Mouse (Mus musculus) splenic B cell, adult 2 months (primary cell): ENCODE results near the gene Rbmxl1.
"Not testable (repeated sequence)": the region's sequence is repeated elsewhere in the genome, so short reads cannot be mapped to it uniquely, and the experiment has no call there.

Experiments used
- DNase-seq: peaks from one replicate; pipeline ENCODE4 v3.0.0-alpha.2; 2011; ENCODE audit warnings: low read depth, low spot score
- H3K27me3 ChIP-seq: 2 replicates; pipeline ENCODE4 v1.6.1; 2012; ENCODE audit warnings: mild to moderate bottlenecking, low read length, moderate library complexity, mixed read lengths; ENCODE audit not compliant: control insufficient read depth, poor library complexity, insufficient read depth, severe bottlenecking
- H3K36me3 ChIP-seq: 2 replicates; pipeline ENCODE4 v1.6.1; 2012; ENCODE audit warnings: mild to moderate bottlenecking, low read length, moderate library complexity, mixed read lengths; ENCODE audit not compliant: control insufficient read depth, poor library complexity, insufficient read depth, severe bottlenecking

Rbmxl1 gene

DNA sequence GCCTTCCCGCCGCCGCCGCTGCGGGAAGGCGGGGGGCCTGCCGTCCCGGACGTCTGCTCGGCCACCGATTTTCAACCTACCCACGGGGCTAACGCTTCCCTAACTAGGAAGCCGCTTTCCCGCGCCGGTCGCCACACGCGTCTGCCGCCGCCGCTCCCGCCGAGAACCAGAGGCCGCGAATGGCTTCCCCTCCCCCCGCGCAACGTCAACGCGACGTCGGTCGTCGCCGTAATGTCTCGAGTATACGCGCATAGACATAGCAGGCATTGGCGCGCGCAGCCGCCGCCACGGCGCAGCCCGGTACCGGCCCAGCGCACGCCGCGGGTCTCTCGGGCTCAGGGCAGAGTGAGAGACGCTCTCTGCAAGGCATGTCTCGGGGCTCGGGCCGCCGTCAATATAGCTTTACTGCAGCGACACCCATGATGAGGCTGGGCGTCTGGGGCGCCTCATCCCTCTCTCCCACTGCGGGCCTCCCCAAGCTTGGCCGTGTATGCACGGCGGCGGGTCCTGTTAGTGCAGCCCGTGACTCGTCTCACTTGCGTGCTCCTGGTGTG lies at the start of gene Rbmxl1:
TSS of gene Rbmxl1 (minus strand) at position 180 of the 554 bp plus-strand sequence.
- no peaks in the 10 kb centered on the region for H3K27me3 ChIP-seq
- peak; percentile 94 for DNase-seq
- no peaks in the 10 kb centered on the region; the same call in 1 of the 2 replicates for H3K36me3 ChIP-seq

DNA sequence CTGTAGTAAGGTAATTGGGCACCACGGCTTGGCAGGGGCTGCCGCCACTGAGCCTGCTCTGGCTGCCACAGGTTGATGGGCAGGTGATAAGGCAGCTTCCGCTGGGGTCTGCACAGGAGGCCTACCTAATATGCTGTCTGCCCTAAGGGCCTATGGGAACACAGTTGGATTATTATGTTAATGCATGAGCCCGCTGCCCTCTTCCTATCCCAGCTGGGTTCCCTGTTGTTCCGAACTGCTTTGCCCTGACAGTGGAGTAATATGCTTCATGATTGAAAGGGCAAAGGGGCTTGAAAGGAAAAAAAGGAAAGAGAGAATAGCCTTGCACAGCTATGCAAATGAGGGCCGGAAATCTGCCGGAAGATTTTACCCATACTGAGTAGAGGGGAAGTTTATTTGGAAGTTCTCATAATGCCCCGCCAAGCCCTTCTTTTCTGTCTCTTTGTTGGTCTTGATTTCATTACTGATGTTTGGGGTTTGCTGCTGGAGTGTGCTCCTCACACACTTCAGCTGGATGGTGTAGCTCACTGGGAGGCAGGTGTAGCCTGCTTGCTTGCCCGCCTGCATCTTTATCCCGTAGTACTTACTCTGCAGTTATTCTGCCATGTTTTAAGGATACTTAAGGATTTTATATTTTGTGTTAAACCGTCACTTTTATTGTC lies 48.2 kb upstream of the Rbmxl1 start:
- Histone ChIP-seq H3K36me3 (0 out of 2 replicates have a peak, but pooled peaks cover 2% of the 10 kb centered on the region), H3K27me3 (no peaks in the 10 kb centered on the region)
- DNase-seq = no peak

DNA sequence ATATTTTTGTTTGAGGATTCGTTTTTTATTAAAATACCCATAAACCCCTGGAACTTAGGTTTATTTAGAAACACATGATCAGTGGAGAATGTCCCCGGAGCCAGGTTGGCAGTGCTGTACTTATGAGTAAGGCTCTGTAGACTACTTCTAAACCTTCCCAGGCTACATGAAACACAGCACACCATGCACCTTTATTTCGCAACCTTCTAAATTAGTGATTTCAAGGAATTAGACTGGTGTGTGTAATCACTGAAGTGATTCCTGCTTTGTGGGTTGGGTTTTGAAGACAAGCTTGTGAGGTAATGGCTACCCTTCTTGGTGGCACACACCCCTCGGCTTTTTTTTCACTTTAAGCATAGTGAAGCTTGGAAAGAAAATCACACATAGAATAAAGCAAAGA lies 47.1 kb upstream of the Rbmxl1 start:
- Histone ChIP-seq H3K36me3 (0 out of 2 replicates have a peak, but pooled peaks cover 2% of the 10 kb centered on the region), H3K27me3 (no peaks in the 10 kb centered on the region)
- no peak for DNase-seq

DNA sequence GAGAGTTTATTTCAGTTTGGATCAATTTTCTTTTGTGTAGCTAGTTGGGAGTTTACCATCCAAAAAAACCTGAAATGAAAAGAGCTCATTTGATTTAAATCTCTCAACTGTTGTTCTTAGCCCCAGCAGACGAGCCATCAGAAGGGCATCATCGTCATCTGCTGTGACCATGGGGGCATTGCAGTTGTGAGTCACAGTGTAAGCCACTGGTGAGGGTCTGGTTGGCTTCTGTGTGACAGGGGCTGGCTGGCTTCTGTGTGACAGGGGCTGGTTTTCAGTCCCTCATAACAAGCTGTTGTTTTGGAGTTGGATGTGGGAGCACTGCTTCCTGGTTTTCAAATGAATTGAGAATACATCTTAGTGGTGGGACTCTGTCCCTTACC lies 42.0 kb upstream of the Rbmxl1 start:
- Histone ChIP-seq H3K36me3 (0 out of 2 replicates have a peak, but pooled peaks cover 2% of the 10 kb centered on the region), H3K27me3 (no peaks in the 10 kb centered on the region)
- DNase-seq = no peak

DNA sequence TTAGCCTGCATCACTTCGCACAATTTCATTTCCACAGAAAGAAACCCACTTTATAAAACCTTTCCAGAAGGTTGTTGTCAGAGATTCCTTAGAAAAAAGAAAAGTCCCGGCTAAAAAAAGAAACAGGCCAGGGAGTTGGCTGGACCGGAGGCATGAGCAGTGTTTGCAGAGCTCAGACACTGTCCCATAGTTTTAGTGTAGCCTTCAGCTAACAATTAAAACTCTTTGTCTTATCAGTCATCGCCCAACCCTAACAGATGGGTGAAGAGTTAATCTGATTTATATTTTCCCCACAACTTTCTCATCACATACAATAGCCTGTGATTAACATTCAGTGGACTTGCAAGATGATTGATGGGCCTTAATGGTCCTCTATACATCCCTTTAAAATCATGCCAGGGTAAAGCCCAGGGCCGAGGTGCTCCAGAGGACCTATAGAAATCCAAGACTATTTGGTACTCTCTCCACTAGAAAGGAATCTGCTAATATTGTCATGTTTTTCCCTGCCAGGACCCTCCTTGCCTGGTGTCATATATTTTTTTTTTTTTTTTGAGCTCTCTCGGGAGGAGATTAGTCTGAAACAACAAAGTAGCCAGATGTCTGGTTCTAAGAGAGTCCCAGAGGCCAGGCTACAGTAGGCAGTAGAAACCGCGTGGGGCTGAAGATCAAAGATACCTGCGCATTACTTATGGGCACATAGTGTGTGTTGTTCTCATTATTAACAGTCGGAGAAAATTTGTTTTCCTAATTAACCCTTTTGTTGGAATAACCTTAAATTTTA lies 41.5 kb upstream of the Rbmxl1 start:
- no peaks in the 10 kb centered on the region for H3K27me3 ChIP-seq
- 0 out of 2 replicates have a peak, but pooled peaks cover 2% of the 10 kb centered on the region for H3K36me3 ChIP-seq
- DNase-seq = no peak

DNA sequence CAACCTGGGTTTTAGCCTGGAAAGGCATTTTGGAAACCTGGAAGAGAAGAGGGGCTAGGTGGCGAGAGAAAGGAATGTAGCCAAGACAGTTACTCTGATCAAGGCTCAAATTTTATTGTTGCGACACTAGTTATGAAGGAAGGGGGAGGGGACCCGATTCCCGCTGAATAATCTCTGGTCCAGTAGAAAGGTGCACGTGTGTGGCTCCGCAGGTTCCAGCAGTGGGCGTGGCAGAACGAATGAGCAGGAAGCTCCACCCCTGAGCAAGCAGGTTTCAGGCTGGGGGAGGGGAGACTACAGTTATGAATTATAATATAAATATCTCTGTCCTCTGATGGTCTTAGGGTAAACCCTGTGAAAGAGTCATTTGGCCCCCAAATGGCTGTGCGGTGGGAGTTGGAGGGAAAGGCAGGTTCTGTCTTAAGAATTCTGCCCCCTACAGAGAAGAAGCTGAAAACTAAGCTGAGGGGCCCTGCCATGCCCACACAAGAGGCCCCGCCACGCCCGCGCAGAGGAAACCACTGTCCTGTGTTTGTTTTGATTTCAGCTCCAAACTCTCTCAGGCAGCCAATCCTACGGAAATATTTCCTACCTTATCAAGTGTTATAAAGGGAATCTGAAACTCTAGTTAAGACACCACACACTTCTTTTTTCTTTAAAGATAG lies 36.6 kb upstream of the Rbmxl1 start:
- not testable (repeated sequence) for H3K36me3 ChIP-seq, H3K27me3 ChIP-seq, DNase-seq

DNA sequence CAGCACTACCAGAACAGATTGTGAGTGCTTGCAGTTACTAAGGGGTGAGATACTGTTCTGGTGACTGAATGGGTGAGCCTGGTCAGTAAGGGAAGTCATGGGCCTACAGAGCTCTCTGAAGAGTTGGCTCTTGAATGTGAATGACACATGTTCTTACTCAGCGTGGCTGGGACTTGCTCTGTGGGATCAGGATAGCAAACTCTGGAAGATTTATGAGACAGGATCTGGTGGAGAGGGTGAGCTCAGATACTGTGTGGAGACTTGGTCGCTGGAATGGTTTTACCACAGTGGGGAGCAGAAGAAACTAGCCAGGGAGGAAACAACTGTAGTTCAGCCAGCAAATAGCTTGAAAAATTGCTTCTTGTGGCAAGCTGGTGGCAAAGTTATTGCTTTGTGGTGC lies 35.8 kb upstream of the Rbmxl1 start:
- DNase-seq = no peak
- H3K36me3 ChIP-seq = peaks cover 2% of the 10 kb centered on the region; the same call in 1 of the 2 replicates
- H3K27me3 ChIP-seq = no peaks in the 10 kb centered on the region

DNA sequence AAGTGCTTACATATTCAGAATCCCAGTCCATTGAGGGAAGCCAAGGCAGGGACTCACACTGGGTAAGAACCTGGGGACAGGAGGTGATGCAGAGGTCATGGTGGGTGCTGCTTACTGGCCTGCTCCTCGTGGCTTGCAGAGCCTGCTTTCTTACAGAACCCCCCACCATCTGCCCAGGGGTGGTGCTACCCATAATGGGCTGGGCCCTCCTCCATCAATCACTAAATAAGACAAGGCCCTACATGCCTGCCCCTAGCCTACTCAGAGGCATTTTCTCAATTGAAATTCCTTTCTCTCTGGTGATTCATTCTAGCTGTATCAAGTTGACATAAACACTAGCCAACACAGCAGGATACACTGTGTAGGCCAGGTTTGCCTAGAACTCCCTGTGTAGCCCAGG lies 34.9 kb upstream of the Rbmxl1 start:
- no peak for DNase-seq
- peaks cover 2% of the 10 kb centered on the region; the same call in 1 of the 2 replicates for H3K36me3 ChIP-seq
- H3K27me3 ChIP-seq = no peaks in the 10 kb centered on the region

DNA sequence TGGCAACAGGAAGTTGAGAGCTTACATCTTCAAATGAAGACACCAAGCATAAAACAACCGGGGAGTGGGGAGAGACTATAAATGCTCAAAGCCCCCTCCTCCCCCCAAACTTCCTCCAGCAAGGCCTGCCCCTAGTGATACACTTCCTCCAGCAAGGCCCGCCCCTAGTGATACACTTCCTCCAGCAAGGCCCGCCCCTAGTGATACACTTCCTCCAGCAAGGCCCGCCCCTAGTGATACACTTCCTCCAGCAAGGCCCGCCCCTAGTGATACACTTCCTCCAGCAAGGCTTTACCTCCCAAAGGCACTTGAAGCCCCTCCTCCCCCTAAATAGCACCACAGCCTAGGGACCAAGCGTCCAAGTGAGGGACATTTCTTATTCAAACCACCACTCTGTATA lies 34.0 kb upstream of the Rbmxl1 start:
- H3K27me3 ChIP-seq, H3K36me3 ChIP-seq: not testable (repeated sequence)
- peak; percentile 9 for DNase-seq

DNA sequence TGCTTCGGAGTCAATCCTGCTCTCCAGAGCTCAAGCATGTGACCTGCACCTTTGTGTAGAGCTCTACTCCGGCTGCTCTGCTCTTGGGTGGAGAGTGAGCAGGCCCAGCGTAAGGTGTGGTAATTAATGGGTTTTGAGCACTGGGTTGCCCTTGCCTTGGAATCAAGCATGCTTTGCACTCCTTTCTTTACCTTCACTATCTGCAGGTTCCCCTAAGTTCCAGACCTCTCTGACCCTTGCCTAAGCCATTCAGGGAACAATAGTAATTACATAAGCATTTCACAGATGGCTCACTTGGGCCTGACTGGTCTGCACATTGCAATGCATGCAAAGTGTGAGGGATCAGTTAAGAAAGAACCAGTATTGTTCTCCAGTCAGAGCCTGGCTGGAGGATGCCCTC lies 29.1 kb upstream of the Rbmxl1 start:
- no peak for DNase-seq
- no peaks in the 10 kb centered on the region for H3K27me3 ChIP-seq
- peaks cover 6% of the 10 kb centered on the region for H3K36me3 ChIP-seq

DNA sequence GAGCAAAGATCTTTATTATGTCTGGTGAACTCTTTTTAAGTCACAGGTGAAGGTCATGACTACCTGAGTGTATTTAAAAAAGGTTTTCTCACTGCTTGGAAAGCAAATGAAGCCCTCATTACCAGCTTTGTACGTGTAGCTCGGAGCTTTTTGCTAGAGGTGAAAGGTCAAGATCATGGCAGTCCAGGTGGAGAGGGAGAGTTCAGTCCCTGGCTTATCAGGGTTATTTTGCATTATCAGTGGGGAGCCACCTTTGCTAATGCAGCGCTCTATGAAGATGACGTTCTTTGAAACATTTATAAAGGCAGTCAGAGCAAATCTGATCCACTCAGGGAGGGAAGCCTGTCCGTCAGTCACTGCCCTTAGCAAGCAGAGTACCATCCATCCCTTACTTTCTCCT lies 28.0 kb upstream of the Rbmxl1 start:
- no peak for DNase-seq
- no peaks in the 10 kb centered on the region for H3K27me3 ChIP-seq
- peaks cover 6% of the 10 kb centered on the region for H3K36me3 ChIP-seq

DNA sequence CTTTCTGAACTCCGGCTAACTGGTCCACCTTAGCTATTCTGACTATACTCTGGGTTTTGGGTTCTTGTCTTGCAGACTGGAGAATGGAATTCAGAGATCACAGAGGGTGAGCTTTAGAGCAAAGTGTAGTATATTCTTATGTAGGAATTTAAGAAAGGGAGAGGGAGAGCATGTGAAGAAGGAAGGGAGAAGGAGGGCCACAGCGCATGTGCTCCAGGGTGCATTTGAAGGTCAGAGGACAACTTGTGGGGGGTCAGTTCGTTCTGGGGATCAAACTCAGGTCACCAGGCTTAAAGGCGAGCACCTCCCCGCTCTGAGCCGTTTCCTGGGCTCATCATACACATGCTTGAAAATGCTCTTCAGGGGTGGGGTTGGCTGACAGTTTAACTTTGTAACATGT lies 25.3 kb upstream of the Rbmxl1 start:
- no peak for DNase-seq

DNA sequence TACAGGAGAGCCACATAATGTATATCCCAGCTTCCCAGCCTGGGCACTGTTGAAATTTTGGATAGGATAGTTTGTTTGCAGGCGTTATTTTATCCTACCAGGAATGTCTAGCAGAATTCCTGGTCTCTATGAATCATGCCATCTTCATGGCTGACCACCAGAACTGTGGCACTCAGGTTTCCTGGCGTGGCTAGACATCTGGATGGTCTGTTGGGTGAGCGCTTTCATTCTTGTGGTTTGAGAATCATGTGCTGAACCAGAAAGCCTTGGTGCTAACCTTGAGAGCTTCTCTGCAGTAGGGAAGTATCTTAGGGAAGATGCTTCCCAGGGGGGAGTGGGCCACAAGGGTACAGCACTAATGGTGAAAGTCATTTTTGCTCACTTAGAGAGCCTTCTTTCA lies 6.4 kb upstream of the Rbmxl1 start:
- Histone ChIP-seq H3K27me3 (no peaks in the 10 kb centered on the region), H3K36me3 (peaks cover 5% of the 10 kb centered on the region)
- no peak for DNase-seq

More for the DNA sequence above, 25.3 kb upstream of the Rbmxl1 start:
- no peaks in the 10 kb centered on the region for H3K27me3 ChIP-seq
- H3K36me3 ChIP-seq = peaks cover 4% of the 10 kb centered on the region

DNA sequence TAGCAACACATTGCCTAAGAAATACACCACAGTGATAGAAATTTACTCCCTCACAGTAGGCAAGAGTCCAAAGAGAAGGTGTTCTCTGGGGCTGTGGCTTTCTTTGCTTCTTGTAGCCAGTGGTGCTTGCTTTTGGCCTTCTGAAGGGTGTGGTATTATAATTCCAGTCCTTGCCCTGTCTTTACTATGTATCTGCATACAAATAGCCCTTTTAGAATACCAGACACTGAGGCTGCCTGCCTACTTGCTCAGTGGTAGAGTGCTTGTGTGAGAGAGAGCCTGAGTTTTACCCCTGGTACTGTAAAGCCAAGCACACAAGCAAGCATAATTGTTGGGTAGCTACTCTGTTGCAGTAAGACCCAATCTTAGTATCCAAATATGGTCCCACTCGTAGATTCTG lies 6.0 kb upstream of the Rbmxl1 start:
- DNase-seq = no peak
- H3K27me3 ChIP-seq = no peaks in the 10 kb centered on the region

DNA sequence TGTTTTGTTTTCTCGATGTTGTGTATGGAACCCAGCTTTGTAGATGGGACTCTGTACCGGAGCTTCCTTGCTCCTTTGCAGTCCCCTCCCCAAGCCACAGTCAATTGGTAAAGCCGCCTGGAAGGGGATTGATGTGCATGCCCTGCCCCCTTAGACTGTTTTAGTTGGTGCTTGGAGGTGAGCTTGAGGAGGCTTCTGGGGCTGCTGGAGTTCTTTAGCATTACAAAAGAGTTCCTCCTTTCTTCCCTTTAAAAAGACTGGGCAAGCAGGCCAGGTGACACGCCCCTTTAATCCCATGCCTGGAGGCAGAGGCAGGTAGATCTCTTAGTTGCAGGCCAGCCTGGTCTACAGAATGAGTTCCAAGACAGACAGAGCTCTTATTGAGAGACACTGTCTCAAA lies 4.4 kb upstream of the Rbmxl1 start:
- Histone ChIP-seq H3K27me3 (no peaks in the 10 kb centered on the region), H3K36me3 (peaks cover 5% of the 10 kb centered on the region)
- DNase-seq = no peak

More for the DNA sequence above, 6.0 kb upstream of the Rbmxl1 start:
- peaks cover 5% of the 10 kb centered on the region for H3K36me3 ChIP-seq
